Mouse (Mus musculus): ENCODE results near the gene Lrrc26.

The Lrrc26 gene

GRCm38 (mm10) chr2:25266720-25267119 is 23.0 kb upstream of the Lrrc26 start:
- DNase-seq = no peak

GRCm38 (mm10) chr2:25267241-25267640 is 22.5 kb upstream of the Lrrc26 start:
- DNase-seq = no peak

- no peak for DNase-seq
These were observed 21.9 kb upstream of the Lrrc26 start for GRCm38 (mm10) chr2:25267746-25268309.

GRCm38 (mm10) chr2:25271827-25272511 is 17.7 kb upstream of the Lrrc26 start, which contains the start of the genes Ssna1 and Anapc2:
Gene Ssna1, minus strand, starts transcription at chr2:25272438.
Gene Anapc2, plus strand, starts transcription at chr2:25272478.
- DNase-seq = peak; percentile 96

GRCm38 (mm10) chr2:25272515-25272914 is 17.2 kb upstream of the Lrrc26 start:
- DNase-seq = no peak

- no peak for DNase-seq
These were observed 16.7 kb upstream of the Lrrc26 start for GRCm38 (mm10) chr2:25273010-25273409.

- DNase-seq = peak; percentile 63 to 70
These were observed 10.5 kb upstream of the Lrrc26 start for GRCm38 (mm10) chr2:25278928-25279882.

- no peak for DNase-seq
These were observed 4.2 kb upstream of the Lrrc26 start for GRCm38 (mm10) chr2:25285551-25285950.

GRCm38 (mm10) chr2:25286314-25286713 is 3.4 kb upstream of the Lrrc26 start:
- DNase-seq = no peak

- DNase-seq = no peak
These were observed 2.7 kb upstream of the Lrrc26 start for GRCm38 (mm10) chr2:25286837-25287636.

GRCm38 (mm10) chr2:25287927-25288649 is 1.6 kb upstream of the Lrrc26 start, which contains the start of gene Tmem210:
Gene Tmem210, plus strand, starts transcription at chr2:25288145.
- no peak for DNase-seq

- no peak for DNase-seq
These were observed 875 bp upstream of the Lrrc26 start for GRCm38 (mm10) chr2:25288734-25289345.

- DNase-seq = no peak
These were observed 543 bp downstream of the Lrrc26 start for GRCm38 (mm10) chr2:25290101-25290815.

- no peak for DNase-seq
These were observed 1.1 kb downstream of the Lrrc26 start for GRCm38 (mm10) chr2:25290816-25291130.

- DNase-seq = no peak
These were observed 1.7 kb downstream of the Lrrc26 start for GRCm38 (mm10) chr2:25291184-25292053.

GRCm38 (mm10) chr2:25292054-25292544 is 2.4 kb downstream of the Lrrc26 start:
- DNase-seq = no peak

GRCm38 (mm10) chr2:25292856-25293255 is 3.1 kb downstream of the Lrrc26 start:
- peak; percentile 59 to 69 for DNase-seq

- DNase-seq = no peak
These were observed 4.0 kb downstream of the Lrrc26 start for GRCm38 (mm10) chr2:25293706-25294105.

GRCm38 (mm10) chr2:25297093-25297492 is 7.4 kb downstream of the Lrrc26 start:
- DNase-seq = no peak

- DNase-seq = no peak
These were observed 8.3 kb downstream of the Lrrc26 start for GRCm38 (mm10) chr2:25298046-25298445.

All from thymus, postnatal 36 days (tissue).